Mouse (Mus musculus): Measurements from ENCODE around the gene Ccr1l1.
"Not testable (repeated sequence)": the region's sequence is repeated elsewhere in the genome, so short reads cannot be mapped to it uniquely, and the experiment has no call there.

The Ccr1l1 gene

DNA sequence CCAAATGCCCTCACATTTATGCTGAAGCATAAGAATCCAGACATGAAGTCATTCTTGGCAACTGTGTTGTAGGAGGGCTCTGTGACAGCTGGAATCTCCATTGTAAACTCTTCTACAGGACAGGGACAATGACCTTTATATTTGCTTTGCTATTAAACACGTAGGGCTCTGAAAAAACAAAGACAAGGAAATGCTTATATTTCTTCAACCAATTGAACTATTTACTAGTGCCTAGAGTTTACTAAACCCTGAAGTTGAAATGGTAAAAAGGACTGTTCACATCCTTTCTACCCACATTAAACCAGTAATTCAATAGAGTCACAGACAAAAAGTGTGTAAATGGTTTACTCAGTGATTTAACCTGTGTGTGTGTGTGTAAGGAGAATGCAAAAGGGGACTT lies at the start of gene Ccr1l1:
Gene Ccr1l1 (minus strand): TSS at position 101 of the 400 bp plus-strand sequence.
- DNase-seq (ENCODE audit: low spot score), result no peak

GRCm38 (mm10) chr9:124021672-124022071 lies 43.5 kb upstream of the Ccr1l1 start, which contains the start of gene Ccr3:
Gene Ccr3 (plus strand): TSS chr9:124021972.
- DNase-seq (ENCODE audit: low spot score), result no peak

DNA sequence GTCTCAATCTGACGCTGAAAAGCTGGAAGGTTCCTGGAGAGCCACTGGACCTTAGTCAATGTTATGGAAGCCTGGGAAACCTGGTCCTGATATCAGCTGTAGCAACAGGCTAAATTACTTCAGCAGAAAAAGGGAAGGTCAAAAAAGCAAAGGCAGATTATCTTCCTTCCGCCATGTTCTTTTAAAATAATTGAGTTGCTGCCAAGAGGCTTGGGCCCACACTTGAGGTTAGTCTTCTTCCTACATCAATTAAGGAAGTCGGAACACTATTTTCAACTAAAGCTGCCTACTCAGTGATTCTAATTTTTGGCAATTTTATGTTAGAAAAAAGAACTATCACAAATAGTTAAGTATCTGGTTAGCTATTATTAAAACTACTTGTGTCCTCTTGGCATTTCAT lies 41.7 kb upstream of the Ccr1l1 start:
- no peak for DNase-seq (ENCODE audit: low spot score)

DNA sequence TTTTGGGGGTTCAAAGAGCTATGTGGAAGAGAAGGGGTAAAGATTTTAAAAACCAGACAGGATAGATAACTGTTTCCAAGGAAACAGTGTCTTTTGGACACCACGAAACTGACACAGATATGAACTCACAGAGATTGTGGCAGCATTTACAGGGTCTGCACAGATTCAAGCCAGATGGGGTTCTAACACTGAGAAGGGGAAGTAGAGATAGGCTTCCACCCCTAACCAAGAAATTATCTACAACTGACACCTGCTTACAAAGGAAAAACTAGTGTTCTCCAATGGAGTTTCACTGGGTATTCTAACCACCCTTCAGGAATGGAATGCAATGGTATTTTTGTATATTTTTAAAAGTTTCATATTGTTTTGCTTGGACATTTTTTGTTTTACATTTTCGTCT lies 37.8 kb upstream of the Ccr1l1 start:
- DNase-seq (ENCODE audit: low spot score), result no peak

DNA sequence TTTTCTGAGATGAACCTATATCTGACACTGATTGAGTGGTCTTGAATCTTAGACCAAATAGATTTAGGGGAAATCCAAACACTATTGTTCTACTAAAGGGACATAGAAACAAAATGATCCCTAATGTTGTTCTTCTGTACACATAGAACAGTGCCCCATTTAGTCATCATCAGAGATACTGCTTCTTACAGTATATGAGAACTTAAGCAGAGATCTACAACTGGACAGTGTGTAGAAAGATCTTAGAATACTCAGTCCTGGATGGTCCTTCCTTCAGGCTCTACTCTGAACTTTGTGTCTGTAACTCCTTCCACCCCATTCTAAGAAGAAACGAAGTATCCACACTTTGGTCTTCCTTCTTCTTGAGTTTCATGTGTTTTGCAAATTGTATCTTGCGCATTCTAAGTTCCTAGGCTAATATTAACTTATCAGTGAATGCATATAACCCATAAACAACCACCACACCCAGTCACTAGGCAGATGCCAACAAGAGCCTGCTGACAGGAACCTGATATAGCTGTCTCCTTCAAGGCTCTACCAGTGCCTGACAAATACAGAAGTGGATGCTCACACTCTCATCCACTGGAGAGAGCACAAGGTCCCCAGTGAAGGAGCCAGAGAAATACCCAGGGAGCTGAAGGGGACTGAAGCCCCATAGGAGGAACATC lies 36.9 kb upstream of the Ccr1l1 start:
- DNase-seq (ENCODE audit: low spot score), result no peak

- DNase-seq (ENCODE audit: low spot score), result no peak
Measured at GRCm38 (mm10) chr9:124013270-124013669, 35.1 kb upstream of the Ccr1l1 start.

DNA sequence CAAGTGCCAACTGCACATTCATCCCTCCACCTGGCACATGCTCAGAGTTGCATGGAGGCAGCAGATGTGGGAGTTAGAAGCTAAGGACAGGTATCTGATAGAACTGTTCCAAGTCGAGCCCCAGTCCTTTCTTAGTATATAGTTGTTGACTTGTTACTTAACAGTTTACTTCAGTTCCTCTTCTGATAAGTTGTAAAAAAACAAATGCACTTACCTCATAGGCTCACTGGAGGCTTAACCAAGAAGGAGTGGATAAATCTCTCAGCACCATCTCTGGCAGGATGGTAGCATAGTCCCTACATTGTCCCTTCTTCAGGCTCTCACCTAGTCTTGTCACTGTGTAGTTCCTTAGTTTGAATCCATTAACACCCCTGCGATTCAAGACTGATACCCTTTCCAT lies 34.5 kb upstream of the Ccr1l1 start:
- no peak for DNase-seq (ENCODE audit: low spot score)

GRCm38 (mm10) chr9:123999784-124000183 lies 21.6 kb upstream of the Ccr1l1 start:
- no peak for DNase-seq (ENCODE audit: low spot score)

DNA sequence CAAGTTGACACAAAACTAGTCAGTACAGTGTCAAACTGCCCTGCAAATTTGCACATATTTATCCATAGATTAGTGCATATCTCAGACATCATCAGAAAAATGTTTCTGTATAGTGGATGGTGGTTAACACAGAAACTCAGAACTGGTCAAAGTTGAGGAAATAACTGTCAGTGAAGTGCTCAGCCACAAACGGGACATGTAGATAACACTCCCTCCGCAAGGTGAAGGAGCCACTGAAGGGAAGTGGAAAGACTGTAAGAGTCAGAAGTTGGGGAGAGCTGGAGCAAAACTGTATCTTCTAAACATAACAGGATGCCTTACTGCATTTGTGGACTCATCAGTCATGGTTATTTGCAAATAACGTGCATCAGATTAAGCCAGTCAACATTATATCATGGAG lies 19.5 kb upstream of the Ccr1l1 start:
- no peak for DNase-seq (ENCODE audit: low spot score)

- no peak for DNase-seq (ENCODE audit: low spot score)
Measured at GRCm38 (mm10) chr9:123991312-123991906, 13.2 kb upstream of the Ccr1l1 start.

DNA sequence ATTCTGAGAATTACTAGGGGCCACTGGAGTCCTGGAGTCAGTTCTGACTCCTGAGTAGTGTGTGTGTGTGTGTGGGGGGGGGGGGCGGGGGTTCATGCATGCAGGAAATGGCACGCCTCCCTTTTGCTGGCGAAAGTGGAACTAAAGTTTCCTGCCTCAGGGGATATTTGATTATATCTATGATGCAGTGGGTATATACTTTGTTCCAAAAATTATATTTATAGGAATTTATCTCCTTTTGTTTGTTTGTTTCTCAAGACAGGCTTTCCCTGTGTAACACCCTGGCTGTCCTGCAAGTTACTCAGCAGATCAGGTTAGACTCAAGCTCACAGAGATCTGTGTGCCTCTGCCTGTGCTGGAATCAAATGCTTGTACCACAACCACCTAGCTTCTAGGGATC lies 11.5 kb upstream of the Ccr1l1 start:
- DNase-seq (ENCODE audit: low spot score), result no peak

DNA sequence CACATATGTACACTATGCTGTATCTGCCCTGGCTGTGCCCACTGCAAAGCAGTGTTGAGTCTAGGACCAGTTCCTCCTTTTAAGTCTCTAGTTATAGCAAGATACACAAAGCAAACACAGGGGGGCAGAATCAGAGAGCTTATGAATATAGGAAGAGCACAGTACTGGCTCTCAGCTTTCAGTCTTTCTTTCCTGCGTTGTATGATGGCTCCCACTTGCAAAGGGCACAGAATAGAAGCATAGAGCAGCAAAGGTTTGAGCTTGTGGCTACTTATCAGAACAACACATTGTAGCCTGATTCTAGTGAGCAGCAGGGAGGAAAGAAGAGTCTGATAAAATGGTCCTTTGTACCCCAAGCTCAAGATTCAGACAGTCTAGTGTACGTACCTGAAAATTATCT lies 8.0 kb upstream of the Ccr1l1 start:
- DNase-seq (ENCODE audit: low spot score), result no peak

- no peak for DNase-seq (ENCODE audit: low spot score)
Measured at GRCm38 (mm10) chr9:123984943-123985342, 6.7 kb upstream of the Ccr1l1 start.

DNA sequence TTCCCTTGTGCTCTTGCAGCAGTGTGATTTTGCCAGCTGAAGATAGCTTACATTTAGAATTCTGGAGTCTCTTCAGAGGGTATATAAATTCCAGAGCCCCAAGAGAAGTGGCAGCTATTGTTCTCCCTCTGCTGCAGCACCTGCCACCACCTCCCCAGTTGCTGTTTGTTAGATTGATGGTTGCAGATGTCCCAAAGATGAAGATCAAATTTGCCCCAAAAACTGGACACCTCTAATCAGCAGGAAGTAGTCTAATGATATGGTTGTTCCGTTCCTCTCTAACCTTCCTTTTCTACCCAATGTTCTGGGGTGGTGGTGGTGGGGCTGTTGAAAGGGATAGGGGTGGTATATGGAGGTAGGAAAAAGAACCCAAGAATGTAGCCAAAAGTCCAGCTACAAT lies 4.5 kb upstream of the Ccr1l1 start:
- no peak for DNase-seq (ENCODE audit: low spot score)

GRCm38 (mm10) chr9:123981909-123982308 lies 3.7 kb upstream of the Ccr1l1 start:
- DNase-seq (ENCODE audit: low spot score), result no peak

- DNase-seq (ENCODE audit: low spot score), result not testable (repeated sequence)
Measured at GRCm38 (mm10) chr9:123980858-123981475, 2.8 kb upstream of the Ccr1l1 start.

GRCm38 (mm10) chr9:123976876-123977663 lies 1.1 kb downstream of the Ccr1l1 start:
- no peak for DNase-seq (ENCODE audit: low spot score)

DNA sequence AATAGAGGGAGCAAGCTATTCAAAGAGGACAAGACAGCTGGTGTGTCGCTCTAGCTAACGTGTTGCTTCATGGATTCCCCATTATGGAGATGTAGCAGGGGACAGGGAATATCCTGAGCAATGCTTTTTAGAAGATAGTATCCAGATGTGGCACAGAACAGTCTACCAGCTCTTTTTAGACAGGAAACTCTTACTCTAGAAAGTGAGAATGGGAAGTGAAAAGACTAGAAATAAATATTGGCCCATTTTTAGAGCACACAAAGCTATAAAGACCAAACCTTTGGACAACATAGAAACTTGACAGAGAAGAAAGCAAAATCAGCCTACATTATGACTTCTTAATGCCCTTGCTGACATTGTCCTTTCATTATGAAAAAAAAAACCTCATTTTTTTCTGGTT lies 2.6 kb downstream of the Ccr1l1 start:
- DNase-seq (ENCODE audit: low spot score), result no peak

DNA sequence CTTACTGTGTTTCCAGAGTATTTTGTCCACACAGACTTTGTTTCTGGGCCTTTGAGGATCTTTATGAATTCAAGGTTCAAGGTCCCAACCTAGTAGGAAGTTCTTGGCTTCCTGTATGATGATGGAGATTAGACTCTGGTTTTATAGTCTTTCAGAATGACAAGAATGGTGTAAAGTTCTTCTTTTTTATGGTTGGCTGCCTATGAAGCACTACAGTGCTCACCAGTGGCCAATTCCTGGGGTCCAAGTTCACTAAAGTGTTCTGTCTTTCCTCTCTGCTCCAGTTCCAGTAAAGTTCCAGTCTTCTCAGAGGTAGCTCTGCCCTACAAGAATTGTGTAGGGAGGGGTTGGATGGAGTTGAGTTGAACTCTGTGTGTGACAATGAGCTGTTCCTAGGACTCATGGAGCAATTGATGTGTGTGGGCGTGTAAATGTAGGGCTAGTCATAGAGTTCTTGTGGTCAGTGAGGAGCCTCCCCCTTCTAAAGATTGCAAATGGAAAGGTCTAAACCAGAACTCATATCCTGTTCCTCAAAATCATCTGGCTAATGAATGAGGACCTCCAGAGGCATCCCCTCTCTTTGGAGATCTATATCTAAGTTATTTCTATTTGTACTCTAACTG lies 9.8 kb downstream of the Ccr1l1 start, which contains the start of gene Ccr1:
Gene Ccr1 (minus strand): TSS at position 403 of the 623 bp plus-strand sequence.
- DNase-seq (ENCODE audit: low spot score), result no peak

DNA sequence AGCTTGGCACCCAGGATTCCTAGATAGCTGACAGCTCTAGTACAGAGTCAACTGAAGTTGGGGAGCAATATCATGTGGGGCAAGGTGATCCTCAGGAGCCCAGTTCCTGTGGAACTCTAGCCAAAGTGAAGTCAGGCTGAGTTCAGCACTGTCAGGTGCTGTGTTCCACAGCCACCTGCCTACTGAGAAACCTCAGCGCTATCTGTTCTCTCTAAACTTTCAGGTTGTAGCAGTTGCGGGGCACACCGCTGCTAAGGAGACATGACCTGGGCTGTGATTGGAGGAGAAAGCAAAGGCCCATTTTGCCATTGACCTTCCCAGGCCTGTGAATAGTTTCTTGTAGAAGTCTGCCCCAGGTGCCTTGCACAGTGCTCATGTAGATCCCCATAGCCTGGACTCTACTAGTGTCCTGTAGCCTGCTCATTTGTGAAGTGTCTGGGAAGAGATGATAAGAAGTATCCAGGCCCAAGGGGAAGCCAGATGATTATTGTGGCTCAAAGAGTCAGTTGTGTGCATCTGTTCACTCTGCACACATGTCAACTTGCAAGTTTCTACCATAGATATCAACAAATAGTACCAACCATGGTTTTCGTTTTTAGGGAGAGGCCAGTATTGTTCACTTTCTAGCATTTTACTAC lies 11.2 kb downstream of the Ccr1l1 start:
- not testable (repeated sequence) for DNase-seq (ENCODE audit: low spot score)

GRCm38 (mm10) chr9:123964776-123965175 lies 13.4 kb downstream of the Ccr1l1 start:
- DNase-seq (ENCODE audit: low spot score), result no peak

DNA sequence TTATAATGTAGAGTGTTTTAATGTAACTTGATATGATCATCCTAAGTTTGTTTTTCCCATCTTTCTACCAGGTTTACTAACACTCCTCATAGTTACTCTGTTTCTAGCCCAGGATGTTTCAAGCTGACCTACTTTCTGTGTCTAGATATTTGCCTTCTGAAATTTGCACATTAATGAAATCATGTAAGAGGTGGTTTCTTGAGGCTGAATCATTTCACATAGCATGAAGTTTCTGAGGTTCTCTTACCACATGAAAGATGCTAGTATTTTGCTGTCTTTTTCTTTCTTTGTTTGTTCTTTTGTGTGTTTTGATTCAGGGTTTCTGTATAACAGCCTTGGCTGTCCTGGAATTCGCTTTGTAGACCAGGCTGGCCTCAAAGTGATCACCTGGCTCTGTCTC lies 18.0 kb downstream of the Ccr1l1 start:
- DNase-seq (ENCODE audit: low spot score), result no peak

Measured in ovary, adult 18-20 months (tissue).